In the genomic region with DNA sequence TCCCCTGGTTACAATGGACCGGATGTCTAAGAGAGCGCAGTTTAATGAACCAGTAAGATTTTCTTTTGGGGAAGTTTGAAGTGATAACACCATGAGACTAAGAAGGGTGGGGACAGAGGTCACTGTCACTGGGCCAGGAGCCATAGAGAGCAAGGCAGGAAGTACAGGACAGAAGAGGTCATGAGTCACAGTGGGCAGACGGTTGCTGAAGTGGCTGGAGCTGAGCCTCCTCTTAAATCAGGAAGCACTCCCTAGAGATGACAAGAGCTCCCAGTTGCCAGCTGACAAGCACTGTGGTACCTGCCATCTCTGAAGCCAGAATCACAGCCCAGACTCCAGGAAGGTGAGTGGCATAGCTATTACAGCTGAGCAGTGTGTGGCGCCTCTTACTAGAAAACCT, we compare ENCODE assay signal across 9 mouse cellular contexts.
DNase-seq lines count a peak whose midpoint lies in the region; ATAC-seq lines count a peak whose summit lies in the region.
"Had no signal": no experiment of that assay in that cellular context is flagged by ENCODE, and none has a peak within 500 bp of the region (broad histone marks: within the 10 kb centered on the region; RNA-seq: fewer than 3 reads in every experiment).

No protein-coding gene starts in this region.

- WGBS in midbrain, embryonic 13.5 days: 75% methylated on average over 4 of the region's 4 CpGs
- WGBS in midbrain, embryonic 11.5 days: 83% methylated on average over 4 of the region's 4 CpGs
- WGBS in heart, embryonic 10.5 days: 57% methylated on average over 4 of the region's 4 CpGs
- 70% methylated on average over 4 of the region's 4 CpGs for WGBS in limb, embryonic 10.5 days
- 81% methylated on average over 4 of the region's 4 CpGs for WGBS in forebrain, embryonic 16.5 days

- no peak overlapping the region for H3K4me2 ChIP-seq in midbrain, embryonic 13.5 days (replicated peaks)
- no peak overlapping the region for H3K4me2 ChIP-seq in midbrain, embryonic 11.5 days
- H3K4me2 ChIP-seq in forebrain, embryonic 16.5 days (ENCODE audit: low read length): no peak overlapping the region
- H3K4me2 ChIP-seq: hindbrain, embryonic 14.5 days had no signal

- no peak overlapping the region; the same call in 1 of the 2 replicates for H3K9ac ChIP-seq in midbrain, embryonic 13.5 days (replicated peaks)
- H3K9ac ChIP-seq in midbrain, embryonic 11.5 days (ENCODE audit: low read length): no peak overlapping the region
- no peak overlapping the region for H3K9ac ChIP-seq in forebrain, embryonic 16.5 days (replicated peaks; ENCODE audit: low read depth, low read length)
- H3K9ac ChIP-seq: hindbrain, embryonic 14.5 days had no signal

- DNase-seq in midbrain, embryonic 11.5 days (ENCODE audit: low spot score, missing footprints): no peak
- DNase-seq in heart, embryonic 10.5 days (ENCODE audit: low spot score): no peak
- DNase-seq in limb, embryonic 10.5 days (ENCODE audit: low spot score): no peak
- DNase-seq in embryo, embryonic 10.5 days (ENCODE audit: low spot score): no peak
- DNase-seq in cerebellum, adult 11-12 months: no peak
- no peak for DNase-seq in cerebellum, adult 9-10 months

- no peaks in the 10 kb centered on the region; the same call in 1 of the 2 replicates for H3K36me3 ChIP-seq in midbrain, embryonic 13.5 days
- H3K36me3 ChIP-seq in midbrain, embryonic 11.5 days (ENCODE audit: control insufficient read depth, insufficient read depth, low read length): no peaks in the 10 kb centered on the region
- no peaks in the 10 kb centered on the region for H3K36me3 ChIP-seq in heart, embryonic 10.5 days
- no peaks in the 10 kb centered on the region; the same call in 1 of the 2 replicates for H3K36me3 ChIP-seq in limb, embryonic 10.5 days
- H3K36me3 ChIP-seq in forebrain, embryonic 16.5 days (ENCODE audit: control insufficient read depth, insufficient read depth): no peaks in the 10 kb centered on the region

- peak overlapping the region; percentile 52 for H3K27ac ChIP-seq in midbrain, embryonic 13.5 days
- H3K27ac ChIP-seq in midbrain, embryonic 11.5 days (ENCODE audit: low read depth, low read length): no peak overlapping the region
- H3K27ac ChIP-seq in heart, embryonic 10.5 days: peak overlapping the region; percentile 7; the same call in 1 of the 2 replicates
- peak overlapping the region; percentile 25; the same call in 1 of the 2 replicates for H3K27ac ChIP-seq in limb, embryonic 10.5 days
- H3K27ac ChIP-seq in forebrain, embryonic 16.5 days (ENCODE audit: low read length): no peak overlapping the region

- H3K4me3 ChIP-seq in midbrain, embryonic 13.5 days (replicated peaks): no peak overlapping the region
- no peak overlapping the region for H3K4me3 ChIP-seq in midbrain, embryonic 11.5 days (ENCODE audit: low read depth, low read length)
- no peak overlapping the region for H3K4me3 ChIP-seq in heart, embryonic 10.5 days
- no peak overlapping the region for H3K4me3 ChIP-seq in limb, embryonic 10.5 days
- no peak overlapping the region for H3K4me3 ChIP-seq in forebrain, embryonic 16.5 days (replicated peaks; ENCODE audit: low read length)

- H3K27me3 ChIP-seq in midbrain, embryonic 13.5 days: no peaks in the 10 kb centered on the region
- H3K27me3 ChIP-seq in midbrain, embryonic 11.5 days (ENCODE audit: control insufficient read depth, insufficient read depth, low read length): no peaks in the 10 kb centered on the region
- H3K27me3 ChIP-seq in heart, embryonic 10.5 days (ENCODE audit: insufficient read depth, poor library complexity, severe bottlenecking): no peaks in the 10 kb centered on the region
- H3K27me3 ChIP-seq in limb, embryonic 10.5 days (ENCODE audit: low read depth, poor library complexity, severe bottlenecking): no peaks in the 10 kb centered on the region
- no peaks in the 10 kb centered on the region for H3K27me3 ChIP-seq in forebrain, embryonic 16.5 days (replicated peaks; ENCODE audit: control insufficient read depth, insufficient read depth, low read length)

- no peak for ATAC-seq in midbrain, embryonic 13.5 days
- no peak for ATAC-seq in midbrain, embryonic 11.5 days (ENCODE audit: low FRiP score)
- ATAC-seq in forebrain, embryonic 16.5 days: no peak

- H3K9me3 ChIP-seq in midbrain, embryonic 13.5 days: no peaks in the 10 kb centered on the region
- peaks cover under 1% of the 10 kb centered on the region; the same call in 1 of the 2 replicates for H3K9me3 ChIP-seq in midbrain, embryonic 11.5 days (ENCODE audit: control insufficient read depth, low read length)
- no peaks in the 10 kb centered on the region; the same call in 1 of the 2 replicates for H3K9me3 ChIP-seq in heart, embryonic 10.5 days
- no peaks in the 10 kb centered on the region for H3K9me3 ChIP-seq in limb, embryonic 10.5 days (replicated peaks)
- no peaks in the 10 kb centered on the region for H3K9me3 ChIP-seq in forebrain, embryonic 16.5 days (ENCODE audit: control insufficient read depth, low read length)

- H3K4me1 ChIP-seq in midbrain, embryonic 13.5 days (replicated peaks): peaks cover 58% of the 10 kb centered on the region
- peaks cover 9% of the 10 kb centered on the region for H3K4me1 ChIP-seq in midbrain, embryonic 11.5 days (ENCODE audit: control insufficient read depth, insufficient read depth, low read length)
- peaks cover 39% of the 10 kb centered on the region for H3K4me1 ChIP-seq in heart, embryonic 10.5 days
- peaks cover 45% of the 10 kb centered on the region for H3K4me1 ChIP-seq in limb, embryonic 10.5 days
- H3K4me1 ChIP-seq in forebrain, embryonic 16.5 days (replicated peaks; ENCODE audit: control insufficient read depth, insufficient read depth, low read length): peaks cover 9% of the 10 kb centered on the region

Comparison
In these comparisons a context has a peak if more than half of its experiments do, and no peak if none do; other contexts are left out.
1. H3K27ac ChIP-seq: peak in midbrain, embryonic 13.5 days (single experiment), heart, embryonic 10.5 days (single experiment) and limb, embryonic 10.5 days (single experiment); none in midbrain, embryonic 11.5 days (single experiment) and forebrain, embryonic 16.5 days (single experiment).